Mouse (Mus musculus): Measurements from ENCODE around the gene Prss56. TPM values are rescaled to one million over a fixed set of nuclear protein-coding genes. Genes with fewer than 3 reads are reported as not detected.
A peak's percentile ranks its signal among the peaks of the same experiment; 100 is the strongest.

Prss56 gene
- polyA plus RNA-seq, 1 experiment from 2014 or later: 0.09 TPM

DNA sequence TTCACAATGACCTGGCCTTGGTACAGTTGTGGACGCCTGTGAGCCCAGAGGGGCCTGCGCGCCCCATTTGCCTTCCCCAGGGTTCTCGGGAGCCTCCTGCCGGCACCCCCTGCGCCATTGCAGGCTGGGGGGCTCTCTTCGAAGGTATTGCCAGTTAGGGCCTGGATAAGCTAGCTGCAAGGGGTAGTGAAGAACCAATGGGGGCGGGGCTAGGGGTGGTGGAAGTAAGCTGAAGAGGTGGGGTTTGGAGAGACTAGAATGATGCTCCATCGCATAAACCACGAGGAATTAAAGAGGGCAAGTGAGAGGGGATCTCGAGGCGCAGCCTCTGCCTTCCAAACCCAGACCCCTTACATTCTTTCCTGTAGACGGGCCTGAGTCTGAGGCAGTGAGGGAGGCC is 2.4 kb downstream of the Prss56 start:
- peaks cover 3 to 7% of the 10 kb centered on the region in 2 experiments; a peak in 2 of 4 replicates for H3K4me1 ChIP-seq (ENCODE audit: control insufficient read depth in 2 of 2, insufficient read depth in 2 of 2, low read length in 2 of 2)
- no peaks in the 10 kb centered on the region for H3K9me3 ChIP-seq (ENCODE audit: control insufficient read depth, low read length)
- no peak overlapping the region for H3K4me3 ChIP-seq (ENCODE audit: control insufficient read depth in 1 of 2, insufficient read depth in 1 of 2, low read depth in 1 of 2, low read length in 2 of 2)
- no peak for ATAC-seq (ENCODE audit: insufficient number of reproducible peaks, insufficient read depth, low FRiP score, low read depth)
- 20% methylated on average over 13 of the region's 13 CpGs for WGBS
- peaks cover 90% of the 10 kb centered on the region for H3K27me3 ChIP-seq (ENCODE audit: control insufficient read depth, insufficient read depth, low read length)
- H3K27ac ChIP-seq (replicated peaks in 1 of 2; ENCODE audit: control insufficient read depth in 1 of 2, insufficient read depth in 1 of 2, low read depth in 2 of 2, low read length in 2 of 2): no peak overlapping the region
- H3K4me2 ChIP-seq (ENCODE audit: low read length): no peak overlapping the region
- H3K36me3 ChIP-seq (ENCODE audit: control insufficient read depth, insufficient read depth, low read length): no peaks in the 10 kb centered on the region
- no peak overlapping the region for H3K9ac ChIP-seq (ENCODE audit: low read length)

DNA sequence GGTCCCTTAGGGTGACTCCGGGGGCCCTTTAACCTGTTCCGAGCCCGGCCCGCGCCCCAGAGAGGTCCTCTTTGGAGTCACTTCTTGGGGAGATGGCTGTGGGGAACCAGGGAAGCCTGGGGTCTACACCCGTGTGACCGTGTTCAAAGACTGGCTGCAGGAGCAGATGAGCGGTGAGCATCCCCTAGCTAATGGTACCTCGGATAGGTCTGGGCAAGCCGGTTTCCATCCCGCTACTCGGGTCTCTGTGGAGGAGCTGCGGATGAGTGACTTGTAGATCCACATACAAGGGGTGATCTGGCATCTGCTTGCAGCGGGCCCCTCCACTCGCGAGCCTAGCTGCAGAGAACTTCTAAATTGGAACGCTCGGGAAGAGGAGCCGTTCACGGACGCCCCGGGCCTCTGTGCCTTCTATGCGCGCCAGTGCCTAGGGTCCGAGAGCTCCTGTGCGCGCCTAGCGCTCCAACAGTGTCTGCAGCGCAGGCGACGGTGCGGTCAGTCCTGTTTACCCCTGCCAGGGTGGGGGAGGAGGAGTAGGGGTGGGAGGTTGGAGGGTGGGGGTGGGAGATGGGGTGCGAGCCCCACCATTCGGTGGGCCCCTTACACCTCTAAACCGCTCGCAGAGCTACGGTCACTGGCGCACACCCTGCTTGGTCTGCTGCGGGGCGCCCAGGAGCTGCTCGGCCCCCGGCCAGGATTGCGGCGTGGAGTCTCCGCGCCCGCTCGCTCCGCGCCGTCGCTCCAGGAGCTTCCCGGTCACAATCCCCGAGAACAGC is 3.3 kb downstream of the Prss56 start:
- H3K9me3 ChIP-seq (ENCODE audit: control insufficient read depth, low read length): no peaks in the 10 kb centered on the region
- peak overlapping the region; percentile 56 to 59 for H3K4me3 ChIP-seq (ENCODE audit: control insufficient read depth in 1 of 2, insufficient read depth in 1 of 2, low read depth in 1 of 2, low read length in 2 of 2)
- ATAC-seq (ENCODE audit: insufficient number of reproducible peaks, insufficient read depth, low FRiP score, low read depth): no peak
- H3K36me3 ChIP-seq (ENCODE audit: control insufficient read depth, insufficient read depth, low read length): no peaks in the 10 kb centered on the region
- H3K4me2 ChIP-seq (ENCODE audit: low read length): peak overlapping the region; percentile 98
- peaks cover 82% of the 10 kb centered on the region for H3K27me3 ChIP-seq (ENCODE audit: control insufficient read depth, insufficient read depth, low read length)
- H3K27ac ChIP-seq (replicated peaks in 1 of 2; ENCODE audit: control insufficient read depth in 1 of 2, insufficient read depth in 1 of 2, low read depth in 2 of 2, low read length in 2 of 2): no peak overlapping the region
- 3% methylated on average over 50 of the region's 54 CpGs for WGBS
- H3K9ac ChIP-seq (ENCODE audit: low read length): peak overlapping the region; percentile 70
- peaks cover 3 to 7% of the 10 kb centered on the region in 2 experiments; a peak in 2 of 4 replicates for H3K4me1 ChIP-seq (ENCODE audit: control insufficient read depth in 2 of 2, insufficient read depth in 2 of 2, low read length in 2 of 2)

DNA sequence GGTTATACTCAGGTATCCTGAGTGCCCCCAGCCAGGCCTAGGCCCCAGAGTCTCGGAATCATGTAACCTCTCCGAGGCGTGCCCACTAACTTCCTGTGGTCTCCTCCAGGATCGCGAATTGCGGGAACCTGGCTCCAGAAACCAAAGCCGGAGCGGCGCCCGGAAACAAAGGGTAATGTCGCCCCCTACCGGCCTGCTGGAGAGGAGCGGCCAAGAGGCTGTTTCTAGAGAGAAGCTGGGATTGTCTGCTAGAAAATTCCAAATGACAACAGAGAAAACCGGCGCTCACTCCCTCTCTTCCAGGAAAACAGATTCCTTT is 3.9 kb downstream of the Prss56 start:
- peak overlapping the region; percentile 56 to 59 for H3K4me3 ChIP-seq (ENCODE audit: control insufficient read depth in 1 of 2, insufficient read depth in 1 of 2, low read depth in 1 of 2, low read length in 2 of 2)
- H3K4me1 ChIP-seq (ENCODE audit: control insufficient read depth in 2 of 2, insufficient read depth in 2 of 2, low read length in 2 of 2): peaks cover 3 to 7% of the 10 kb centered on the region in 2 experiments; a peak in 2 of 4 replicates
- H3K27ac ChIP-seq (replicated peaks in 1 of 2; ENCODE audit: control insufficient read depth in 1 of 2, insufficient read depth in 1 of 2, low read depth in 2 of 2, low read length in 2 of 2): no peak overlapping the region
- 0% methylated on average over 15 of the region's 15 CpGs for WGBS
- H3K9me3 ChIP-seq (ENCODE audit: control insufficient read depth, low read length): no peaks in the 10 kb centered on the region
- H3K27me3 ChIP-seq (ENCODE audit: control insufficient read depth, insufficient read depth, low read length): peaks cover 76% of the 10 kb centered on the region
- H3K36me3 ChIP-seq (ENCODE audit: control insufficient read depth, insufficient read depth, low read length): no peaks in the 10 kb centered on the region
- peak overlapping the region; percentile 70 for H3K9ac ChIP-seq (ENCODE audit: low read length)
- no peak for ATAC-seq (ENCODE audit: insufficient number of reproducible peaks, insufficient read depth, low FRiP score, low read depth)
- H3K4me2 ChIP-seq (ENCODE audit: low read length): peak overlapping the region; percentile 98

DNA sequence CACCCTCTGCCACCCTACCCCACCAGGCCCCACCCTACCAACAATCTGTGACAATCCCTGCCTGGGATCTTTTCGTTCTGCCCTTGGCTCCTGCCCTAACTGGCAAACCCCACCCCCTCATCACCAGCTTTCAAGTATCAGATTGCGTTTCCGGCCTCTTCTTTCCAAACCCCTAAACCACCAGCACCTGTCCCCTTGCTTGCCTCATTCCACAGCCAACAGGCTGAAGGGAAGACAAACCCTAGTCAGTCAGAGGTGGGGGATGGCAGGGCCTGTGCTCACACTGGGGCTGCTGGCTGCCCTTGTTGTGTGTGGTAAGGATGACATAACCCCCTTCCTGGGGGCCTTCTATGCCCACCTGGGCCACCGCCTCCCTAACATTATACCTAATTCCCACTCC is 7.3 kb downstream of the Prss56 start, which contains the start of gene Chrnd:
Chrnd (plus strand) TSS at position 179 of the 400 bp plus-strand sequence.
- WGBS: 38% methylated on average over 4 of the region's 4 CpGs
- Histone ChIP-seq H3K36me3 (ENCODE audit: control insufficient read depth, insufficient read depth, low read length) (no peaks in the 10 kb centered on the region), H3K27me3 (ENCODE audit: control insufficient read depth, insufficient read depth, low read length) (peaks cover 42% of the 10 kb centered on the region), H3K4me2 (ENCODE audit: low read length) (no peak within 1 kb of the TSS), H3K9me3 (ENCODE audit: control insufficient read depth, low read length) (no peaks in the 10 kb centered on the region), H3K9ac (ENCODE audit: low read length) (no peak within 1 kb of the TSS), H3K4me3 (ENCODE audit: control insufficient read depth in 1 of 2, insufficient read depth in 1 of 2, low read depth in 1 of 2, low read length in 2 of 2) (no peak within 1 kb of the TSS), H3K27ac (replicated peaks in 1 of 2; ENCODE audit: control insufficient read depth in 1 of 2, insufficient read depth in 1 of 2, low read depth in 2 of 2, low read length in 2 of 2) (no peak within 1 kb of the TSS), H3K4me1 (ENCODE audit: control insufficient read depth in 2 of 2, insufficient read depth in 2 of 2, low read length in 2 of 2) (peaks cover 0 to 4% of the 10 kb centered on the region in 2 experiments; a peak in 1 of 4 replicates)
- no peak for ATAC-seq (ENCODE audit: insufficient number of reproducible peaks, insufficient read depth, low FRiP score, low read depth)

DNA sequence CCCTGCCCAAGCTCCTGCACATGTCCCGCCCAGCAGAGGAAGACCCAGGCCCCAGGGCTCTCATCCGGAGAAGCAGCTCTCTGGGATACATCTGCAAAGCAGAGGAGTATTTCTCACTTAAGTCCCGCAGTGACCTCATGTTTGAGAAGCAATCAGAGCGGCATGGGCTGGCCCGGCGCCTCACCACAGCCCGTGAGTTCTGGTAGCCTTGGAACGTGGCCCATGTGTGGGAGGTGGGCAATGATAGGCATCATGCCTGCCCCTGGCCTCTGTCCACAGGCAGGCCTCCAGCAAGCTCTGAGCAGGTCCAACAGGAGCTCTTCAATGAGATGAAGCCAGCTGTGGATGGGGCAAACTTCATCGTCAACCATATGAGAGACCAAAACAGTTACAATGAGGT is 14.2 kb downstream of the Prss56 start:
- Histone ChIP-seq H3K4me2 (ENCODE audit: low read length) (no peak overlapping the region), H3K9ac (ENCODE audit: low read length) (no peak overlapping the region), H3K27ac (replicated peaks in 1 of 2; ENCODE audit: control insufficient read depth in 1 of 2, insufficient read depth in 1 of 2, low read depth in 2 of 2, low read length in 2 of 2) (no peak overlapping the region), H3K4me1 (ENCODE audit: control insufficient read depth in 2 of 2, insufficient read depth in 2 of 2, low read length in 2 of 2) (peaks cover 8 to 12% of the 10 kb centered on the region in 2 experiments; a peak in 3 of 4 replicates), H3K4me3 (ENCODE audit: control insufficient read depth in 1 of 2, insufficient read depth in 1 of 2, low read depth in 1 of 2, low read length in 2 of 2) (no peak overlapping the region), H3K9me3 (ENCODE audit: control insufficient read depth, low read length) (no peaks in the 10 kb centered on the region), H3K27me3 (ENCODE audit: control insufficient read depth, insufficient read depth, low read length) (no peaks in the 10 kb centered on the region), H3K36me3 (ENCODE audit: control insufficient read depth, insufficient read depth, low read length) (no peaks in the 10 kb centered on the region)
- WGBS: 72% methylated on average over 9 of the region's 9 CpGs
- ATAC-seq (ENCODE audit: insufficient number of reproducible peaks, insufficient read depth, low FRiP score, low read depth): no peak

DNA sequence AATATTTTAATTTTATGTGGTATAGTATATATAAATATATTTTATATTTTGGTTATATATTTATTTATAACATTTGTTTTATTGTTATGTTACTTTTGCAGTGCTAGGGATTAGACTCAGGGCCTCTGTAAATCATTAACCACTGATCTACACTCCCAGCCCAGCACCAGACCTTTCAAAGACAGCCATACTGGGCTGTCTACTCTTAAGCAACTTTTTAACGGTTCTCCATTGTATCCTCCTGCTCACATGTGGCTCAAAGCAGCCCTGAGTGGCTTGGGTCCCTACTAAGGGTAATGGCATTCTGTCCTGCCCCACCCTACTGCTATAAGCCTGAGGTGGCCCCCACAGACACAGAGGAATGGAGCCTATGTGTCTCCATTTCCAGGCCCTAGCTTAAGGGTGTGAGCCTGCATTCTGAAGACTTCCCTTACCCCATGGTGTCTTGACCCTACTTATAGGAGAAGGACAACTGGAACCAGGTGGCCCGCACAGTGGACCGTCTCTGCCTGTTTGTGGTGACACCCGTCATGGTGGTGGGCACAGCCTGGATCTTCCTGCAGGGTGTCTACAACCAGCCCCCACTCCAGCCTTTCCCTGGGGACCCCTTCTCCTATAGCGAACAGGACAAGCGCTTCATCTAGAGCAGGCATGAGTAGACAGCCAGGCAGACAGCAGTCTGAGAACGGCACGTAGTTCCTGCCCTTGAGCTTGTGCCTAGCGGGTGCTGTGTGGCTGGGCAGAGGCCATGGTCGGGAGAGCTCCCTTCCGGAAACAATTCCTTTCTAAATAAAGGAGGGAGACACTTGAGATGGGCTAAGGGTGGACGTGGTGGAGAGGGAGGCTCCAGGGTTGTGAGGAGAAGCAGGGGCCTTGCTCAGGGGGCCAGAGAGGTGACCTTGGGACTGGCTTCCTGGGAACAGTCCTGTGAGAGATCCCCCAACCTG is 15.3 kb downstream of the Prss56 start:
- WGBS: 56% methylated on average over 12 of the region's 12 CpGs
- ATAC-seq (ENCODE audit: insufficient number of reproducible peaks, insufficient read depth, low FRiP score, low read depth): peak; percentile 27; the same call in 1 of the 2 replicates
- Histone ChIP-seq H3K9me3 (ENCODE audit: control insufficient read depth, low read length) (no peaks in the 10 kb centered on the region), H3K27me3 (ENCODE audit: control insufficient read depth, insufficient read depth, low read length) (no peaks in the 10 kb centered on the region), H3K36me3 (ENCODE audit: control insufficient read depth, insufficient read depth, low read length) (no peaks in the 10 kb centered on the region), H3K4me3 (ENCODE audit: control insufficient read depth in 1 of 2, insufficient read depth in 1 of 2, low read depth in 1 of 2, low read length in 2 of 2) (no peak overlapping the region), H3K4me1 (ENCODE audit: control insufficient read depth in 2 of 2, insufficient read depth in 2 of 2, low read length in 2 of 2) (peaks cover 8 to 12% of the 10 kb centered on the region in 2 experiments; a peak in 3 of 4 replicates), H3K27ac (replicated peaks in 1 of 2; ENCODE audit: control insufficient read depth in 1 of 2, insufficient read depth in 1 of 2, low read depth in 2 of 2, low read length in 2 of 2) (peak overlapping the region; percentile 21 to 41; a peak in 2 of 4 replicates), H3K4me2 (ENCODE audit: low read length) (no peak overlapping the region), H3K9ac (ENCODE audit: low read length) (no peak overlapping the region)

DNA sequence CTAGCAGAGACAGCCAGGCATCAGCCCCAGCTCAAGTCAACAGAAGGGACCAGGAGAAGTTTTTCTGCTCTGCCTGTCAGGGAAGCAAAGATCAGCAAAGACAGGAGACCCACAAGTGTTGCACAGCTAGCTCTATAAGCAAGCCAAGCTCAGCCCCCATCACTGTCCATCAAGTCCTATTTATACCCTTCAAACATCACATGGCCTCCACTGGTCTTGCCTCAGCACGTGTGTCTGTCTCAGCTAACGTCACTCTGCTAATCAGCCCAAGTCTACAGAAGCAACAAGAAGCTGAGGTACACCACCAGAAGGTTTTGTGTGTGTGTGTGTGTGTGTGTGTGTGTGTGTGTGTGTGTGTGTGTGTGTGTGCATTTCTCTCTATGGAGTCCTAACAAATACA is 17.7 kb downstream of the Prss56 start:
- Histone ChIP-seq H3K27me3 (ENCODE audit: control insufficient read depth, insufficient read depth, low read length) (0 out of 2 replicates have a peak, but pooled peaks cover under 1% of the 10 kb centered on the region), H3K4me2 (ENCODE audit: low read length) (no peak overlapping the region), H3K36me3 (ENCODE audit: control insufficient read depth, insufficient read depth, low read length) (no peaks in the 10 kb centered on the region), H3K9ac (ENCODE audit: low read length) (no peak overlapping the region), H3K27ac (replicated peaks in 1 of 2; ENCODE audit: control insufficient read depth in 1 of 2, insufficient read depth in 1 of 2, low read depth in 2 of 2, low read length in 2 of 2) (no peak overlapping the region), H3K4me1 (ENCODE audit: control insufficient read depth in 2 of 2, insufficient read depth in 2 of 2, low read length in 2 of 2) (peaks cover 8 to 12% of the 10 kb centered on the region in 2 experiments; a peak in 3 of 4 replicates), H3K9me3 (ENCODE audit: control insufficient read depth, low read length) (no peaks in the 10 kb centered on the region), H3K4me3 (ENCODE audit: control insufficient read depth in 1 of 2, insufficient read depth in 1 of 2, low read depth in 1 of 2, low read length in 2 of 2) (no peak overlapping the region)
- ATAC-seq (ENCODE audit: insufficient number of reproducible peaks, insufficient read depth, low FRiP score, low read depth): no peak
- 23% methylated on average over 2 of the region's 2 CpGs for WGBS

Measured in heart, embryonic 14.5 days (tissue).